16 mouse cellular contexts compared by ENCODE assay signal in the genomic region with DNA sequence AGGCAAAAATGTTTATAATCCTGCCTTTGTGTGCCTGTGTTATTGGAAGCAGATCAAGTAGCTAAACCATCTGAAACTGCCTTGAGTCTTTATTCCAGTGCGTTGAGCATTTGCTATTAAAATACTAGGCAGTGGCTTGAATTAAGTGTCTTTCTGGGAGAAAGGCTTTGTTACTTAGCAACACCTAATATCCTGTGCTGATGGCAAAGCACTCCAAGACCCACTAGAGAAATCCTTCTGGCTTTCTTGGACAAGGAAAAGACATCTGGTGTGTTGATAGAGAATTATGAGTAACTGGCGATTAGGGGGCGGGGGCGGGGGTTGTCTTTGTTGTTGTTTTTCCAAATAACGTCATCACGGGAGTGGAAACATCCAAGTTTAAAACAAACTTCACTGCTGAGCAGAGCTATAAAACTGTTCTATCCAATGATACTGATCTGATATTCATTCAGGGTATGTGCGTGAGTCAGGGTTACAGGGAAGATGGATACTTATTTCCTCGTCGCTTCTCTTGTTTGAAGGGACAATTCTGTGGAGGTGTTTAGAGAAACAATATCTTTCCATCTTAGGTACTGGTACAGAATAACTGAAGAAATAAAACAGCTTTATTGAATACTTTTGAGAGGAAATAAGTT.
A peak's percentile ranks its signal among the peaks of the same experiment; 100 is the strongest.
DNase-seq lines count a peak whose midpoint lies in the region; ATAC-seq and TF ChIP-seq lines count a peak whose summit lies in the region.
"Had no signal": no experiment of that assay in that cellular context is flagged by ENCODE, and none has a peak within 500 bp of the region (broad histone marks: within the 10 kb centered on the region; RNA-seq: fewer than 3 reads in every experiment).

No protein-coding gene starts in this region.

- no peaks in the 10 kb centered on the region for H3K27me3 ChIP-seq in forebrain, embryonic 10.5 days (ENCODE audit: poor library complexity, severe bottlenecking)
- no peaks in the 10 kb centered on the region for H3K27me3 ChIP-seq in limb, embryonic 14.5 days (ENCODE audit: control insufficient read depth, insufficient read depth, low read length)
- H3K27me3 ChIP-seq in neural tube, embryonic 15.5 days (replicated peaks) = no peaks in the 10 kb centered on the region
- H3K27me3 ChIP-seq in cerebellum, adult 2 months (ENCODE audit: control insufficient read depth, insufficient read depth, low read length) = no peaks in the 10 kb centered on the region
- H3K27me3 ChIP-seq: heart, embryonic 13.5 days; limb, embryonic 12.5 days had no signal

- no peak overlapping the region for H3K4me2 ChIP-seq in limb, embryonic 14.5 days (replicated peaks; ENCODE audit: low read depth, low read length, severe bottlenecking)
- H3K4me2 ChIP-seq in neural tube, embryonic 15.5 days = no peak overlapping the region
- H3K4me2 ChIP-seq: heart, embryonic 13.5 days; limb, embryonic 12.5 days had no signal

- H3K9ac ChIP-seq in limb, embryonic 14.5 days (ENCODE audit: low read depth, low read length, severe bottlenecking) = no peak overlapping the region
- no peak overlapping the region for H3K9ac ChIP-seq in neural tube, embryonic 15.5 days (replicated peaks)
- H3K9ac ChIP-seq: heart, embryonic 13.5 days; limb, embryonic 12.5 days had no signal

- H3K36me3 ChIP-seq in forebrain, embryonic 10.5 days (replicated peaks) = no peaks in the 10 kb centered on the region
- H3K36me3 ChIP-seq in limb, embryonic 14.5 days (ENCODE audit: control insufficient read depth, insufficient read depth, low read length) = no peaks in the 10 kb centered on the region
- H3K36me3 ChIP-seq in neural tube, embryonic 15.5 days = no peaks in the 10 kb centered on the region
- H3K36me3 ChIP-seq: heart, embryonic 13.5 days; limb, embryonic 12.5 days had no signal

- peaks cover 22% of the 10 kb centered on the region for H3K4me1 ChIP-seq in forebrain, embryonic 10.5 days
- H3K4me1 ChIP-seq in limb, embryonic 14.5 days (ENCODE audit: control insufficient read depth, insufficient read depth, low read length) = peaks cover 24% of the 10 kb centered on the region
- peaks cover 14% of the 10 kb centered on the region for H3K4me1 ChIP-seq in neural tube, embryonic 15.5 days
- H3K4me1 ChIP-seq in cerebellum, adult 2 months (ENCODE audit: control insufficient read depth, insufficient read depth, low read length) = peaks cover 22% of the 10 kb centered on the region

- WGBS in forebrain, embryonic 10.5 days = 64% methylated on average over 9 of the region's 9 CpGs
- 43% methylated on average over 9 of the region's 9 CpGs for WGBS in limb, embryonic 14.5 days
- WGBS in neural tube, embryonic 15.5 days = 56% methylated on average over 9 of the region's 9 CpGs
- WGBS in cerebellum, adult 2 months = 49% methylated on average over 9 of the region's 9 CpGs

- no peak for TF ChIP-seq POLR2A in limb, embryonic 14.5 days (IDR thresholded peaks at IDR 0.05; ENCODE audit: borderline replicate concordance, extremely low read depth, insufficient read depth, insufficient read length)
- no peak for TF ChIP-seq POLR2A in cerebellum, adult 2 months (IDR thresholded peaks at IDR 0.05; ENCODE audit: borderline replicate concordance, insufficient read depth, low read length)

- peak; percentile 10 for DNase-seq in layer of hippocampus, adult 9-10 months (ENCODE audit: low spot score)
- DNase-seq in layer of hippocampus, adult 9-11 months = no peak
- no peak for DNase-seq in forebrain, embryonic 10.5 days (ENCODE audit: extremely low spot score, low spot score)
- peak; percentile 72 for DNase-seq in limb, embryonic 14.5 days (ENCODE audit: low spot score)
- DNase-seq in left cerebral cortex, adult 18-20 months (ENCODE audit: low spot score in 2 of 2) = no peak
- DNase-seq in cerebellum, adult 2 months = no peak
- DNase-seq in cerebellum, postnatal 36 days = no peak
- DNase-seq: gastrocnemius, postnatal 36 days; kidney, postnatal 25 days; layer of hippocampus, postnatal 36 days; spleen, adult 18-20 months had no signal

- no peak for TF ChIP-seq CTCF in cerebellum, adult 2 months (IDR thresholded peaks at IDR 0.05; ENCODE audit: borderline replicate concordance, insufficient read depth, low read depth, low read length)

- H3K9me3 ChIP-seq in forebrain, embryonic 10.5 days = no peaks in the 10 kb centered on the region
- H3K9me3 ChIP-seq in limb, embryonic 14.5 days (ENCODE audit: control insufficient read depth, low read length) = no peaks in the 10 kb centered on the region
- no peaks in the 10 kb centered on the region for H3K9me3 ChIP-seq in neural tube, embryonic 15.5 days (replicated peaks)
- H3K9me3 ChIP-seq: heart, embryonic 13.5 days; limb, embryonic 12.5 days had no signal

- H3K4me3 ChIP-seq in forebrain, embryonic 10.5 days = no peak overlapping the region
- no peak overlapping the region for H3K4me3 ChIP-seq in limb, embryonic 14.5 days (replicated peaks; ENCODE audit: low read length)
- H3K4me3 ChIP-seq in neural tube, embryonic 15.5 days (replicated peaks) = no peak overlapping the region
- no peak overlapping the region for H3K4me3 ChIP-seq in cerebellum, adult 2 months (replicated peaks; ENCODE audit: insufficient read depth, low read depth, low read length)
- H3K4me3 ChIP-seq: heart, embryonic 13.5 days; limb, embryonic 12.5 days had no signal

- peak overlapping the region; percentile 60; the same call in 1 of the 2 replicates for H3K27ac ChIP-seq in forebrain, embryonic 10.5 days
- peak overlapping the region; percentile 27 for H3K27ac ChIP-seq in limb, embryonic 14.5 days (replicated peaks; ENCODE audit: low read depth, low read length)
- H3K27ac ChIP-seq in neural tube, embryonic 15.5 days (replicated peaks) = peak overlapping the region; percentile 46
- no peak overlapping the region for H3K27ac ChIP-seq in cerebellum, adult 2 months (ENCODE audit: insufficient read depth, low read length)
- H3K27ac ChIP-seq: heart, embryonic 13.5 days had no signal

- ATAC-seq in limb, embryonic 14.5 days (ENCODE audit: low FRiP score, low read depth) = peak; percentile 80
- ATAC-seq in neural tube, embryonic 15.5 days (ENCODE audit: low FRiP score) = peak; percentile 72; the same call in 1 of the 2 replicates
- ATAC-seq: inflammation-experienced regulatory T-cells, adult 6 months; lung, postnatal 0 days had no signal

Comparison
In these comparisons a context has a peak if more than half of its experiments do, and no peak if none do; other contexts are left out.
1. DNase-seq: peak in layer of hippocampus, adult 9-10 months (single experiment) and limb, embryonic 14.5 days (single experiment); none in layer of hippocampus, adult 9-11 months (single experiment), forebrain, embryonic 10.5 days (single experiment), left cerebral cortex, adult 18-20 months (0 of 2), cerebellum, adult 2 months (0 of 2) and cerebellum, postnatal 36 days (0 of 2).